Mouse (Mus musculus): Measurements from ENCODE around the gene Ralgps2.
A peak's percentile ranks its signal among the peaks of the same experiment; 100 is the strongest.

The Ralgps2 gene

GRCm38 (mm10) chr1:156954216-156954615, 14.8 kb upstream of the Ralgps2 start:
- no peak for DNase-seq

- DNase-seq: no peak
Observed at GRCm38 (mm10) chr1:156950354-156950753, 10.9 kb upstream of the Ralgps2 start.

GRCm38 (mm10) chr1:156940584-156940983, 1.2 kb upstream of the Ralgps2 start:
- DNase-seq: no peak

- no peak for DNase-seq
Observed at GRCm38 (mm10) chr1:156940142-156940522, 706 bp upstream of the Ralgps2 start.

GRCm38 (mm10) chr1:156938705-156939242, 652 bp downstream of the Ralgps2 start:
- peak; percentile 72 for DNase-seq

GRCm38 (mm10) chr1:156937436-156937835, 2.0 kb downstream of the Ralgps2 start:
- DNase-seq: no peak

DNA sequence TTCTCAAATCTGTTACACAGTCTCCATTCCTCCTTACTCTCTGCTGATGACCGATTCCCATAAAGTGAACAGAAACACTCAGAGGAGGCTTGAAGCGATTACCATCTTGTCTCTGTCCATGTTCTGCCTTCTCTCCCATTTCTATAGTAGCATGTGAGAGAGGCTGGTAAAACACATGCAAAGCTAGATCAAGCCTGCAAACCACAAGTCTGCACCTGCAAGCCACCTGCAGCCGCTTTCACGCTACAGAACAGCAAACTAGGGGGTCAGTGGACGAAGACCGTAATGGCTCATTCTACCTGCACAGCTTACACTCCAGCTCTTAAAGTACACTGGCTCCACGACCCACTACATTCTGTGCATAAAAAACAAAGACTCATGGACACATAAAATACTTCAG, 5.7 kb downstream of the Ralgps2 start:
- no peak for DNase-seq

DNA sequence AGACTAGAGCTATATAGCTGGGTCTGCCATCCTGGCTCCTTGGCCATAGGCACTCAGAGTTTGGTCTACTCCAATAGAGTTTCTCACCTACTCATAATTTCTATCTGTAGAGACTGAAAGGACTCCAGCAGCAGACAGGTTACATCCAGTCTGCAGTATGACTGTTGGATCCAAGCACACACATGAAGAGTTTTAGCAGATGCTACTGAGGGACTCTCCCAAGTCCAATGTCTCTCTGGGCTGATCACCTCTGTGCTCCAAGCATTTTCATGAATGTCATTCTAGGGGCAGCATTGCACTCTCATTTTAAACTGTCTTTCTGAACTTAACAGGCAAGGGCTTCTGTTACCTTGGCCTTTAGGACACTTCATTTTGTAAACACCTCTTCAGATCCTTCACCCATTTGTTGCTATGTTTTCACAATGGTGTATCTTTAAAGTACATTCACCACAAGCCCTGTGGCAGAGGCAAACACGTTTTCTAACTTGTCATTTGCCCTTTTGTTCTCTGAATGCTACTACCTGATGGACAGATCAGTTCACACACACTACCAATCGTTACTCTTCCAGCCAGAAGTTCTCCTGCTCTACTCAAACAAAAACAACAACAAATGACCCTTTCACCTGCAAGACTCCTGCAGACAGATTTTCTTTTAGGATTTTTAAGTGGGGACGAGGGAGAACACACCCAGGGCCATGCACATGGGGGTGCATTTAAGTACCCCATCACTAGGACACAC, 7.2 kb downstream of the Ralgps2 start:
- DNase-seq: no peak

DNA sequence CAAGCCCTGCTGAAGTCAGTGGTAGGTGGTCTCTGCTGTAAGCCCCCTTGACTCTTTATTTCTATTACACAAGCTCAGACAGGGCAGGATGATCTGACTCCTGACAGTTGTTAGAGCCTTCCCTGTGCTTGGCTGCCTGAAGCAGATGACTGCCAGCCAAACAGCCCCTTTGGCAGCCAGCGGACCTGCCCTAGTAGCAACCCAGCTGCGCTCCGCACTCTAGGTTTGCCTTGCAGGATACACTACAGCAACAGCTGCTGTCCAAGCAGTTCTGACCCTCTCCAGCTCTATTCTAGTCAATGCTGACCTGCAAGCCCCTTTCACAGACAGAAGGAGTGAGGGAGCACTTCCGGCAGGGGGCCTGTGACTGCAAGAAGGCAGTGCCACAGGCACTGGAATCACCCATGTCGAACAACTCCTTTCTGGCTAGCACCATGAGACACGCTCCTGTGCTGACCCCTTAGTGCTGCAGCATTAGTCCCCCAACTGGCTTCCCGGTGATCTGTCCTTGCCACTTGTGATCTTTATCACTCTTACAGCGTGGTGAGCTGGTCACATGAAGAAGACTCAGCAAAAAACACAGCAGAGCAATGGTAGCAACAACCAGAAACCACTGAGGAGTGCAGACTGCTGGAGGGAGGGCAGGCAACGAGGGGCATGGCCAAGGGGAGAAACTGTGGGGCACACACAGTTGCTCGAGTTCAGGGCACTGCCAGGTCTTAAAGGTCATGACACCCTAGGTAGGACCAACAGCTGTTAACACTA, 8.1 kb downstream of the Ralgps2 start:
- no peak for DNase-seq

GRCm38 (mm10) chr1:156930263-156930662, 9.2 kb downstream of the Ralgps2 start:
- no peak for DNase-seq

GRCm38 (mm10) chr1:156928255-156928654, 11.2 kb downstream of the Ralgps2 start:
- DNase-seq: no peak

GRCm38 (mm10) chr1:156923511-156923910, 15.9 kb downstream of the Ralgps2 start:
- no peak for DNase-seq

GRCm38 (mm10) chr1:156922921-156923320, 16.5 kb downstream of the Ralgps2 start:
- DNase-seq: no peak

- DNase-seq: no peak
Observed at GRCm38 (mm10) chr1:156921290-156921994, 18.0 kb downstream of the Ralgps2 start.

- DNase-seq: peak; percentile 23
Observed at GRCm38 (mm10) chr1:156917460-156917859, 22.0 kb downstream of the Ralgps2 start.

- no peak for DNase-seq
Observed at GRCm38 (mm10) chr1:156916361-156916760, 23.1 kb downstream of the Ralgps2 start.

DNA sequence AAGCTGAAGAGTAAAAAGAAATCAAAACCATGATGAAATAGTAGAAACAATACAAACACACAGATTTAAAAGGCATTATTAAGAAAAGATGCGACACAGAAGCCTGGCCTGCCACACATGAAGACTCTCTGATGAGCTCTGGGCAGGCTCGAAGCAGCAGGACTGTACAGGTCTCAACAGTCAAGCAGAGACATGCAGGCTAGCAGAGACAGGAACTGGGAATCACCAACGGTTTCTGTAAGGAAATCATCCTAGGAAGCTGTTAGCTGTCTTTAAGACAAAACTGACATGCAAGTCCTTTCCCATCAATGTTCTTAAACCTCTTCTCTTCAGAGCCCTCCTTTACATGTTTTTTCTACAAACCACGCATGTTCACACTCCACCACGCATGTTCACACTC, 24.5 kb downstream of the Ralgps2 start:
- DNase-seq: no peak

DNA sequence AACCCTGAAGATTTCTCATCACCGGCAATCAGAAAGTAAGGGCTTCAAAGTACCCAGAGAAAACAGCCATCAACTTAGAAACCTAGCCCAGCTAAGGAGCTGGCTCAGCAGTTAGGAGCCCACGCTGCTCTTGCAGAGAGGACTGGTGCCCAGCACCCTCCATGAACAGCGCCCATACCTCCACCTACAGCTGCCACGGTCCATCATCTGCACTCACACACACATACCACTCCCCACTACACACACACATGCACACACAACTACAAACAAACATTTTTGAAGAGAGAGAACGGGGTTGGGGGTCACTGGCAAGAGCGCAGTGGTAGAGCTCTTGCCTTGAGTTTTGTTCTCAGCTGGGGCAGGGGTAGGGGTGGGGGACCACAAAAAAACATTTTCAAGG, 26.2 kb downstream of the Ralgps2 start:
- no peak for DNase-seq

DNA sequence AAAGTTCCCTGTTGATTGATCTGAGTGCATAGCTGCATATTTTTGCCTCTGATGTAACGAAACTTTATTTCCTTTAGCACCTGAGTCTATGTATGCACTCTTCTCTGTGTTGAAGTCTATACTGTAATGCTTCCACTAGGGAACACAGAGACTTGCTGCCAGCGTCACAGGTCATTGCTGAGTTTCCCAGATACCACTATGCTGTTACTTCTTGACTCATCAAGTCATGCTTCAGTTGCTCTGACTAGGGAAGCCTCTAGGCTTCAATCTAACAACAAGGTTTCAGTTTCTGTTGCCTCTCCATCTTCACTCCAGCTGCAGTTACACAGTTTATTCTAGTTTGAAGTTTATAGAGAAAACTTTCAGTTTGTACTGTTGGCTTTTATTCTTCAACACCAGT, 28.5 kb downstream of the Ralgps2 start:
- no peak for DNase-seq

DNA sequence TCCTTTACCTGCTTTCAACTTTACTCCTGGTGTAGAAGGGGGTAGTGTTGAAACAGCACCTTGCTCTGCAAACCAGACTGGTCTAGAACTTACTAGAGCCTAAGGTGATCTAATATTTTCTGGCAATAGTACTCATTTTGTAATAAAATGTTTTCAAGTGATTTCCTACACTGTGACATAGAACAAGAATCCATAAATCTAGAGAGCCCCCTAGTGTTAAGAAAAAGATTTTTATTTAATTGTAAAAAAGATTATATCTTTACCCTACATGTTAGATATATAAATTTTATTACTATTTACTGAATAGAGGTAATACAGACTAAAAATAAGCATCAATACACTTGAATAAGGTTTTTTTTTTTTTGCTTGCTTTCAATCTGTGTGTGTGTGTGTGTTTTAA, 29.6 kb downstream of the Ralgps2 start:
- no peak for DNase-seq

- no peak for DNase-seq
Observed at GRCm38 (mm10) chr1:156909265-156909664, 30.2 kb downstream of the Ralgps2 start.

DNA sequence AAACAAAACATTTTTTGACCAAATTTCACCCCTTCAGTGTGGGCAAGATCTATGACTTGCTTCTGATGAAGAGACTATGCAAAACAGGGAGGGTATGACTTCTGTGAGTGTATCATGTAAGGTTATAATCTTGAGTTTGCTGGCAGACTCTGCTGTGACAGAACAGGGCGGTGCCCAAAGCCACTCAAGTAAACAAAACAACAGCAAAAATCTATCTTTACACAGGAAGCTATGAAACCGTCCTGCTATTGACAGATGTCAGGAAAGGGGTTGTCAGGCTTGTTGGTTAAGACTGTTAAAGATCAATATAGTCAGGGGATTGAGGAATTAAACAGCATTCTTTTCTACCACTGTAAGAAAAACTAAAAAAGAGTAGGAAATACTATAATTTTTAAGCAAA, 33.8 kb downstream of the Ralgps2 start:
- no peak for DNase-seq

DNA sequence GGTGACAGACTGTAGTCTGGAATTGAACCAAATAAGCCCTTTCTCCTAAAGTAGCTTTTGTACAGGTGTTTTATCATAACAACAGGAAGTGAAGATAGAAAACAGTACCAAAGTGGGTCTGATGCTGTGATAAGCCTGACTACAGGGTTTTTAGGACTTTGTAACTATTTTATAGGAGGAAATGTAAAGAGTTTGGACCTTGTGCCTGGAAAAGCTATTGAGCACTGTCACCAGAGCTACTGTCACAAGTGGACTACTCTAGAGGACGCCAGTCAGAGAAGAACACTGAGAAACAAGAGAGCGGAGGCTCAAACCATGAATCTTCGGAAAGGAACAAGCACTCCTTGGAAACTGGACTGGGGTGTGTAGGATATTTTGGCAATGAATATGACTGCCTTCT, 35.5 kb downstream of the Ralgps2 start:
- DNase-seq: no peak

GRCm38 (mm10) chr1:156901689-156902088, 37.7 kb downstream of the Ralgps2 start:
- no peak for DNase-seq
